Mouse (Mus musculus) E14TG2a.4 (cell line): ENCODE measurements around the gene A4gnt.
"Not testable (repeated sequence)": the region's sequence is repeated elsewhere in the genome, so short reads cannot be mapped to it uniquely, and the experiment has no call there.

Source experiments
- CTCF ChIP-seq: conservative IDR thresholded peaks from 2 replicates; pipeline ENCODE4 v1.5.1; 2014; ENCODE audit warnings: low read length
- POU5F1 ChIP-seq: IDR thresholded peaks from 2 replicates; pipeline ENCODE4 v1.6.1; 2014; ENCODE audit warnings: low read length, borderline replicate concordance

- TF ChIP-seq CTCF, POU5F1: not testable (repeated sequence)
Measured at GRCm38 (mm10) chr9:99599127-99599526, 13.2 kb upstream of the A4gnt start.
